Mouse (Mus musculus) stomach, adult 2 months (tissue): ENCODE measurements around the gene Gabarapl2. TPM values are rescaled to one million over a fixed set of nuclear protein-coding genes. Genes with fewer than 3 reads are reported as not detected.

Experiments
- polyA plus RNA-seq: library from polyadenylated mRNA; depleted of rRNA; stranded (reverse); fragments of >200 nt; gene quantifications from 2 replicates; pipeline ENCODE4 v1.2.3, GENCODE M21; 2012; rRNA removed

Gene Gabarapl2
- polyA plus RNA-seq = 4.9 and 5.7 TPM in 2 replicates

DNA sequence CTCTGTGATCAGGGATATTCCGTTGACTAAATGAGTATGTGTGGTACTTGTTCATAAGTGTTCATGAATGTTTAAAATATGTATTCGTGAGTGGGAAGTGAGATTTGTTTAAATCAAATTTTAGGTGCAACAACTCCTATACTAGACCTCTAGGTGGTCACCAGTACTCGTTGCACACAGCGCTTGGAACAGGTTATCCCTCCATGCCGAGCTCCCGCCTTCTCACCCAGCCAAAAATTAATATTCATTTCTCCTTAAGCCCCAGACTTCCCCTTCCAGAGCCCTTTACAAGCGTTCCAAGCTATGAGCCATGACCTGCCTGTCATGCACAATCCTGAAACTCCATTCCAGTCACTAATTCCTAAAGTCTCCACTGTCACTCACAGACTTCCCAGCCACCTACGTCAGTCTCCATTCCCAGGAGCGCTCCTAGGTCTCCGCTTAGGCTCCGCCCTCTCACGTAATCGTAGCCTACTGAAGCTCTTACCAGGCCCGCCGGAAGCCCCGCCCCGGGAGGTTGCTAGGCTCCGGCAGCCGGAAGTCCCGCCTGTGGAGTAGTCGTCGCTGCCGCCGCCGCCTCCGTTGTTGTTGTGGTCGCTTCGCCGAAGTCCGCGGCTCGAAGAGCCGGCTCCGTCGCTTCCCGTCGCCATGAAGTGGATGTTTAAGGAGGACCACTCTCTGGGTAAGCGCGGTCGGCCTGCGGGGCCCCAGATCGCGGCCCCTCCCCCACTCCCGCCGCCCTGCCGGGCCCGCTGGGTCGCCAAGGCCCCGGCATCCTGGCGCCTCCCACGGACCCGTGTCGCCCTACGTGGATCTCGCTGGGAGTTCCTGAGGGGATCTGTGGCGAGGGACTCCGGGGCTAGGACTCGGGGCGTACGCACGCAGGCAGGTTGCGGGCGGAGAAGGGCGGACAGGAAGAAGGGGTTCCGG lies at the start of gene Gabarapl2:
Gene Gabarapl2 (plus strand): TSS at position 533 of the 930 bp plus-strand sequence.

DNA sequence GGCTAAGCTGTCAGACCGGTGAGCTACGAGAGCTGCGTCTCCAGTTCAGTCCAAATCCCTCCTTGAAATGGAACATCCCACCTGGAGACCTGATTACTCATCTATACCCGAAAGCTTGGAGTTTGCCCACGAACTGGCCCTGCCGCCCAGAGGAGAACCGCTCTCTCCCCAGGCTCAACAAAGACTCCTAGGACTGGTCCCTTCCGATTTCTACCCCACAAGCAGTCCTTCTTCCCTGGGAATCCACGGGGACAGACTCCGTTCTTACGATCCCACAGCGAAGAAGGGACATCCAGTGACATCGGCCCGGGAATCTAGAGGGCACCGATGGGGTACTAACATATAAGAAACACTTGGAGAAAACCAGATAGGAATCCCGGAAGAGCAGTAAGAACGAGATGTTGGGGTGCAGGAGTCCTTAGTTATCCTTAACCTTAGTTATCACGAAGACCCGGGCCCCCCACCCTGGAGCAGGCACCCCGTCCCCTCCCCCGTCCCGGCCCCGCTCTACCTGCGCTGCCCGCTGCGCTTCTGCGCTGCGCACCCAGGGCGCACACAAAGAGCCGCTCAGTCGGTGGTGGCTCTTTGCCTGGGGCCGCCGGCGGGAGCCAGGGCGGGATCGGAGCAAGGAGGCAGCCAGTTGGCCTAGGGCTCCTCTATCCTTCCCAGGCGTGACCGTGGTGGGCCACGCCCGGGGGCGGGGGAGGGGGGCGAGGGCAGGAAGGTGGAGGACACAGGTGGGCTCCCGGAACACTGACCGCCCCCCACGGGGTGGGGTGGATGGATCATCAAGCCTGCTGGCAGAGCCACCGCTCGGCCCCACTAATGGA lies 30.7 kb upstream of the Gabarapl2 start, which contains the start of gene Chst5:
Gene Chst5 (minus strand): TSS at position 827 of the 830 bp plus-strand sequence.

DNA sequence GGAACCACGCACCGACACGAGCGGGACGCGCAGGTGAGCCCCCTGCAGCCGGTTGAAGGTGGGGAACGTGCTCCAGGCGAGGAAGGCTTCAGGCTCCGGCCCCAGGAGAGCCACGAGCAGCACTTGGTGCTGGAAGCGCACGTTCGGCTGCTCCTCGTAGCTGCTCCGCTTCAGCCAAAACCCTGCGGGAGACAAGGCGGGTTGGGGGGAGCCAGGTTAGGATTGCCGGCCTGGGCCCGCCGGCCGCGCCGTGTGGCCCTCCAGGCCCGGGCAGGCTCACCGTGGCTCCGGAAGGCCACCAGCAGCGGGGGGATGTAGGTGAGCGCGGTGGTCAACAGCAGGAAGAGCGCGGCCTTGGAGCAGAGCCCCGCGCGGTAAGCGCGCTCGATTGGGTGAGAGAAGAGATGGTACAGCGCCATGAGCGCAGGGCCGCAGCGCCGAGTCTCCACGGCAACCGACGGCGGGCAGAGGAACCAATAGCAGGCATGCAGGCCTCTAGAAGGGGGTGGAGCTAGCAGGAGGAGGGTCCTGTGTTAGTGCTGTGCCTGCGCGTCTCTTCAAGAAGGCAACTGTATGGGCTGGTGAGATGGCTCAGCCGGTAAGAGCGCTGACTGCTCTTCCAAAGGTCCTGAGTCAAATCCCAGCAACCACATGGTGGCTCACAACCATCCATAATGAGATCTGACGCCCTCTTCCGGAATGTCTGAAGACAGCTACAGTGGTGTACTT lies 7.0 kb upstream of the Gabarapl2 start, which contains the start of gene Tmem231:
Gene Tmem231 (minus strand): TSS at position 534 of the 729 bp plus-strand sequence.

DNA sequence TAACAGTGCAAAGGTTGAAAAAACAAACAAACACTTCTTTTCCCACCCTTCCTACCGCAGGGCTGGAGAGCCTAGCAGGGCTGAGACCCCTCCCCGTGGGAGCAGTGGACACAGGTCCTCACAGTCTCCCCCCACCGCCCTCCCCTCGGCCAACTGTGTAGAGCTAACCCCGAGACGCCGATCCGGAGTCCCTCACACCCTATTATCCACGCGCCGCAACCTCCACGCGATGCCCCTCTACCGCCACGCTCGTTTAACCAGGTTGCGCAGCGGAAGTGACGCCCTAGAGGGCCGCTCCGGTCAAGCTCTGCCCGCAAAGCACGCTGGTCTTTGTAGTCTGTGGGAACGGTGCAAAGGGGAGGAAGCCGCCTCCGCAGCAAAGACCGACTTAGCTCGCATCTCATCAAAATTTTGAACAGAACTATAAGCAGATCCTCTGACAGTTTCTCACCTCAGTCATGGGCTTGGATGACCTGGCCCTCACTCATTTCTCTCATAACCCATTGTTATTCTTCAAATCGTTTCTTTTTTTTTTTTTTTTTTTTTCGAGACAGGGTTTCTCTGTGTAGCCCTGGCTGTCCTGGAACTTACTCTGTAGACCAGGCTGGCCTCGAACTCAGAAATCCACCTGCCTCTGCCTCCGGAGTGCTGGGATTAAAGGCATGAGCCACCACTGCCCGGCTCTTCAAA lies 51.7 kb downstream of the Gabarapl2 start, which contains the start of gene Adat1:
Gene Adat1 (minus strand): TSS at position 290 of the 690 bp plus-strand sequence.

Other genes with a start within 250 kb of the Gabarapl2 start
- 8.0 and 9.1 TPM in 2 replicates for gene Ctrb1, start 249.7 kb upstream of the Gabarapl2 start, polyA plus RNA-seq
- gene Bcar1, start 196.9 kb upstream of the Gabarapl2 start, polyA plus RNA-seq = 49.4 and 57.8 TPM in 2 replicates
- gene Cfdp1, start 86.4 kb upstream of the Gabarapl2 start, polyA plus RNA-seq = 0.32 and 0.55 TPM in 2 replicates
- gene Tmem170, start 64.0 kb upstream of the Gabarapl2 start, polyA plus RNA-seq = 0.98 and 1.1 TPM in 2 replicates
- 0.09 and 0.14 TPM in 2 replicates for gene Chst5, start 30.3 kb upstream of the Gabarapl2 start, polyA plus RNA-seq
- gene Tmem231, start 6.8 kb upstream of the Gabarapl2 start, polyA plus RNA-seq = 1.6 TPM in 2 replicates
- gene Adat1, start 51.6 kb downstream of the Gabarapl2 start, polyA plus RNA-seq = 0.40 and 0.74 TPM in 2 replicates
- 8.8 and 11.5 TPM in 2 replicates for gene Kars, start 70.6 kb downstream of the Gabarapl2 start, polyA plus RNA-seq
- gene Terf2ip, start 70.7 kb downstream of the Gabarapl2 start, polyA plus RNA-seq = 2.8 and 3.3 TPM in 2 replicates
- gene Gm6793, start 74.3 kb downstream of the Gabarapl2 start, polyA plus RNA-seq = not detected in 2 replicates